Mouse (Mus musculus) CD4-positive helper T cell, adult 2 months (primary cell): Measurements from ENCODE around the gene Rhbdl1.

Experiments used
- DNase-seq: peaks from one replicate; pipeline ENCODE4 v3.0.0-alpha.2; 2012; ENCODE audit warnings: low read depth, missing footprints, low spot score

The Rhbdl1 gene

GRCm38 (mm10) chr17:25837076-25837410 is at the start of gene Rhbdl1:
Gene Rhbdl1 (minus strand): TSS chr17:25837295.
- DNase-seq = peak; percentile 57

- DNase-seq = no peak
These were observed 49.7 kb upstream of the Rhbdl1 start for GRCm38 (mm10) chr17:25886806-25887205.

GRCm38 (mm10) chr17:25885636-25886035 is 48.5 kb upstream of the Rhbdl1 start:
- DNase-seq = peak; percentile 36

GRCm38 (mm10) chr17:25883824-25884223 is 46.7 kb upstream of the Rhbdl1 start:
- DNase-seq = no peak

GRCm38 (mm10) chr17:25883268-25883667 is 46.2 kb upstream of the Rhbdl1 start:
- no peak for DNase-seq

GRCm38 (mm10) chr17:25882306-25882705 is 45.2 kb upstream of the Rhbdl1 start:
- no peak for DNase-seq

- DNase-seq = no peak
These were observed 44.6 kb upstream of the Rhbdl1 start for GRCm38 (mm10) chr17:25881691-25882090.

- DNase-seq = no peak
These were observed 44.0 kb upstream of the Rhbdl1 start for GRCm38 (mm10) chr17:25880913-25881641.

GRCm38 (mm10) chr17:25880196-25880910 is 43.3 kb upstream of the Rhbdl1 start, which contains the start of gene Wfikkn1:
Gene Wfikkn1 (minus strand): TSS chr17:25880858.
- no peak for DNase-seq

- no peak for DNase-seq
These were observed 42.7 kb upstream of the Rhbdl1 start for GRCm38 (mm10) chr17:25879750-25880149.

- DNase-seq = no peak
These were observed 42.2 kb upstream of the Rhbdl1 start for GRCm38 (mm10) chr17:25879261-25879660.

GRCm38 (mm10) chr17:25878611-25879180 is 41.6 kb upstream of the Rhbdl1 start:
- DNase-seq = no peak

- no peak for DNase-seq
These were observed 40.9 kb upstream of the Rhbdl1 start for GRCm38 (mm10) chr17:25877741-25878610.

GRCm38 (mm10) chr17:25877025-25877424 is 39.9 kb upstream of the Rhbdl1 start:
- DNase-seq = no peak

- no peak for DNase-seq
These were observed 39.3 kb upstream of the Rhbdl1 start for GRCm38 (mm10) chr17:25876347-25876915.

- peak; percentile 86 for DNase-seq
These were observed 38.4 kb upstream of the Rhbdl1 start for GRCm38 (mm10) chr17:25875171-25876136.

GRCm38 (mm10) chr17:25874721-25875170 is 37.7 kb upstream of the Rhbdl1 start, which contains the start of gene Mettl26:
Gene Mettl26 (plus strand): TSS chr17:25875074.
- peak; percentile 91 for DNase-seq

- DNase-seq = no peak
These were observed 37.1 kb upstream of the Rhbdl1 start for GRCm38 (mm10) chr17:25874148-25874720.

GRCm38 (mm10) chr17:25873405-25874147 is 36.5 kb upstream of the Rhbdl1 start:
- no peak for DNase-seq
